Mouse (Mus musculus): ENCODE results near the gene Ppp1r32. TPM values are rescaled to one million over a fixed set of nuclear protein-coding genes. Genes with fewer than 3 reads are reported as not detected.

Ppp1r32 gene
- polyA plus RNA-seq, 1 experiment from 2014 or later, result 0.19 TPM

Other genes with a start within 250 kb of the Ppp1r32 start
- gene Myrf, start 242.2 kb downstream of the Ppp1r32 start, polyA plus RNA-seq (2015; fragmentation: Nextera tagmentation; extraction: Ambion mirVana), result 8.4 and 11.1 TPM in 2 replicates
- 0.96 and 0.99 TPM in 2 replicates for gene Dagla, start 178.1 kb downstream of the Ppp1r32 start, polyA plus RNA-seq (2015; fragmentation: Nextera tagmentation; extraction: Ambion mirVana)
- 0.43 and 0.61 TPM in 2 replicates for gene Syt7, start 93.8 kb downstream of the Ppp1r32 start, polyA plus RNA-seq (2015; fragmentation: Nextera tagmentation; extraction: Ambion mirVana)
- gene Lrrc10b, start 25.5 kb downstream of the Ppp1r32 start, polyA plus RNA-seq (2015; fragmentation: Nextera tagmentation; extraction: Ambion mirVana), result 0.09 and 0.11 TPM in 2 replicates
- gene Cpsf7, start 42.3 kb upstream of the Ppp1r32 start, polyA plus RNA-seq (2015; fragmentation: Nextera tagmentation; extraction: Ambion mirVana), result 27.3 and 29.9 TPM in 2 replicates
- gene Sdhaf2, start 43.2 kb upstream of the Ppp1r32 start, polyA plus RNA-seq (2015; fragmentation: Nextera tagmentation; extraction: Ambion mirVana), result 52.4 and 53.9 TPM in 2 replicates
- gene Tmem216, start 73.3 kb upstream of the Ppp1r32 start, polyA plus RNA-seq (2015; fragmentation: Nextera tagmentation; extraction: Ambion mirVana), result 18.0 and 19.8 TPM in 2 replicates
- gene Cyb561a3, start 94.2 kb upstream of the Ppp1r32 start, polyA plus RNA-seq (2015; fragmentation: Nextera tagmentation; extraction: Ambion mirVana), result 10.9 and 12.3 TPM in 2 replicates
- gene Tmem138, start 94.4 kb upstream of the Ppp1r32 start, polyA plus RNA-seq (2015; fragmentation: Nextera tagmentation; extraction: Ambion mirVana), result 27.1 and 28.0 TPM in 2 replicates
- 252 and 255 TPM in 2 replicates for gene Ddb1, start 122.4 kb upstream of the Ppp1r32 start, polyA plus RNA-seq (2015; fragmentation: Nextera tagmentation; extraction: Ambion mirVana)
- 9.1 and 11.0 TPM in 2 replicates for gene Tkfc, start 122.7 kb upstream of the Ppp1r32 start, polyA plus RNA-seq (2015; fragmentation: Nextera tagmentation; extraction: Ambion mirVana)
- 0.59 TPM in 2 replicates for gene Vwce, start 151.3 kb upstream of the Ppp1r32 start, polyA plus RNA-seq (2015; fragmentation: Nextera tagmentation; extraction: Ambion mirVana)
- gene Pga5, start 195.1 kb upstream of the Ppp1r32 start, polyA plus RNA-seq (2015; fragmentation: Nextera tagmentation; extraction: Ambion mirVana), result not detected in 2 replicates
- 28.4 and 30.3 TPM in 2 replicates for gene Vps37c, start 205.8 kb upstream of the Ppp1r32 start, polyA plus RNA-seq (2015; fragmentation: Nextera tagmentation; extraction: Ambion mirVana)